Mouse (Mus musculus): ENCODE results near the gene Dok5. TPM values are rescaled to one million over a fixed set of nuclear protein-coding genes. Genes with fewer than 3 reads are reported as not detected.

Gene Dok5
- polyA plus RNA-seq, 1 experiment: 0.11 TPM

DNA sequence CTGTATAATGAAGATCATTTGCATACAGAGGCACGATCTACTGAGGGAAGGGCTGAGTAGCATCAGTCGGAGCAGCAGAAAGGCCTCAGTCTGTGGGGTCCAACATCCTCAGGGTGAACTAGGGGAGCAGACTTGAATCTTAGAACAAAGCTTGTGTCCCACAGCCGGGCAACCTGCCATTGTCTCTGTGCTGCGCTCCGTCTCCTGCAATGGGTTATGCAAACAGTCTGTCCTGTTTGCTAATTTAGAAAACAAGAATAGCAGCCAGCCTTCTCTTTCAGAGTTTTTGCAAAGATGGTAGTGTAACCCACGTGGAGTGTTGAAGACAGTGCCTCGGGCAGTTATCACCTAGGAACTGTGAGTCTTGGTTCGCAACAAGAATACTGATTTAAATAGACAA lies 163.5 kb downstream of the Dok5 start:
- Histone ChIP-seq H3K4me1 (ENCODE audit: control insufficient read depth, insufficient read depth, low read length) (no peaks in the 10 kb centered on the region), H3K4me3 (ENCODE audit: control insufficient read depth, low read depth, low read length) (no peak overlapping the region), H3K36me3 (ENCODE audit: control insufficient read depth, insufficient read depth, low read length) (no peaks in the 10 kb centered on the region), H3K27ac (ENCODE audit: control insufficient read depth, insufficient read depth, low read depth, low read length) (no peak overlapping the region), H3K27me3 (ENCODE audit: control insufficient read depth, insufficient read depth, low read length) (no peaks in the 10 kb centered on the region)
- no peak for TF ChIP-seq CTCF (IDR thresholded peaks at IDR 0.05; ENCODE audit: control insufficient read depth, insufficient read depth, insufficient replicate concordance, low read depth, low read length)
- TF ChIP-seq POLR2A (IDR thresholded peaks at IDR 0.05; ENCODE audit: control insufficient read depth, low read depth, low read length): no peak

- no peaks in the 10 kb centered on the region for H3K36me3 ChIP-seq (ENCODE audit: control insufficient read depth, insufficient read depth, low read length)
- H3K4me1 ChIP-seq (ENCODE audit: control insufficient read depth, insufficient read depth, low read length): no peaks in the 10 kb centered on the region; the same call in 1 of the 2 replicates
- no peak overlapping the region for H3K4me3 ChIP-seq (ENCODE audit: control insufficient read depth, low read depth, low read length)
- no peaks in the 10 kb centered on the region for H3K27me3 ChIP-seq (ENCODE audit: control insufficient read depth, insufficient read depth, low read length)
- no peak for TF ChIP-seq POLR2A (IDR thresholded peaks at IDR 0.05; ENCODE audit: control insufficient read depth, low read depth, low read length)
- TF ChIP-seq CTCF (IDR thresholded peaks at IDR 0.05; ENCODE audit: control insufficient read depth, insufficient read depth, insufficient replicate concordance, low read depth, low read length): no peak
- H3K27ac ChIP-seq (ENCODE audit: control insufficient read depth, insufficient read depth, low read depth, low read length): no peak overlapping the region
Measured at GRCm38 (mm10) chr2:170902204-170903028, 170.8 kb downstream of the Dok5 start.

- Histone ChIP-seq H3K27ac (ENCODE audit: control insufficient read depth, insufficient read depth, low read depth, low read length) (no peak overlapping the region), H3K36me3 (ENCODE audit: control insufficient read depth, insufficient read depth, low read length) (no peaks in the 10 kb centered on the region), H3K4me1 (ENCODE audit: control insufficient read depth, insufficient read depth, low read length) (no peaks in the 10 kb centered on the region; the same call in 1 of the 2 replicates), H3K27me3 (ENCODE audit: control insufficient read depth, insufficient read depth, low read length) (no peaks in the 10 kb centered on the region), H3K4me3 (ENCODE audit: control insufficient read depth, low read depth, low read length) (no peak overlapping the region)
- TF ChIP-seq CTCF (IDR thresholded peaks at IDR 0.05; ENCODE audit: control insufficient read depth, insufficient read depth, insufficient replicate concordance, low read depth, low read length) (no peak), POLR2A (IDR thresholded peaks at IDR 0.05; ENCODE audit: control insufficient read depth, low read depth, low read length) (no peak)
Measured at GRCm38 (mm10) chr2:170903029-170903306, 171.4 kb downstream of the Dok5 start.

- H3K4me1 ChIP-seq (ENCODE audit: control insufficient read depth, insufficient read depth, low read length): no peaks in the 10 kb centered on the region; the same call in 1 of the 2 replicates
- H3K4me3 ChIP-seq (ENCODE audit: control insufficient read depth, low read depth, low read length): no peak overlapping the region
- TF ChIP-seq CTCF (IDR thresholded peaks at IDR 0.05; ENCODE audit: control insufficient read depth, insufficient read depth, insufficient replicate concordance, low read depth, low read length) (peak; percentile 88; the same call in 1 of the 2 replicates), POLR2A (IDR thresholded peaks at IDR 0.05; ENCODE audit: control insufficient read depth, low read depth, low read length) (no peak)
- no peaks in the 10 kb centered on the region for H3K27me3 ChIP-seq (ENCODE audit: control insufficient read depth, insufficient read depth, low read length)
- no peak overlapping the region for H3K27ac ChIP-seq (ENCODE audit: control insufficient read depth, insufficient read depth, low read depth, low read length)
- H3K36me3 ChIP-seq (ENCODE audit: control insufficient read depth, insufficient read depth, low read length): no peaks in the 10 kb centered on the region
Measured at GRCm38 (mm10) chr2:170903367-170903766, 171.8 kb downstream of the Dok5 start.

GRCm38 (mm10) chr2:170912589-170913223 lies 181.1 kb downstream of the Dok5 start:
- H3K27me3 ChIP-seq (ENCODE audit: control insufficient read depth, insufficient read depth, low read length): no peaks in the 10 kb centered on the region
- TF ChIP-seq CTCF (IDR thresholded peaks at IDR 0.05; ENCODE audit: control insufficient read depth, insufficient read depth, insufficient replicate concordance, low read depth, low read length) (no peak), POLR2A (IDR thresholded peaks at IDR 0.05; ENCODE audit: control insufficient read depth, low read depth, low read length) (no peak)
- H3K4me1 ChIP-seq (ENCODE audit: control insufficient read depth, insufficient read depth, low read length): no peaks in the 10 kb centered on the region
- H3K4me3 ChIP-seq (ENCODE audit: control insufficient read depth, low read depth, low read length): no peak overlapping the region
- no peak overlapping the region for H3K27ac ChIP-seq (ENCODE audit: control insufficient read depth, insufficient read depth, low read depth, low read length)
- H3K36me3 ChIP-seq (ENCODE audit: control insufficient read depth, insufficient read depth, low read length): no peaks in the 10 kb centered on the region

- Histone ChIP-seq H3K27ac (ENCODE audit: control insufficient read depth, insufficient read depth, low read depth, low read length) (no peak overlapping the region), H3K27me3 (ENCODE audit: control insufficient read depth, insufficient read depth, low read length) (no peaks in the 10 kb centered on the region), H3K4me3 (ENCODE audit: control insufficient read depth, low read depth, low read length) (no peak overlapping the region), H3K4me1 (ENCODE audit: control insufficient read depth, insufficient read depth, low read length) (no peaks in the 10 kb centered on the region), H3K36me3 (ENCODE audit: control insufficient read depth, insufficient read depth, low read length) (no peaks in the 10 kb centered on the region)
- TF ChIP-seq CTCF (IDR thresholded peaks at IDR 0.05; ENCODE audit: control insufficient read depth, insufficient read depth, insufficient replicate concordance, low read depth, low read length) (no peak), POLR2A (IDR thresholded peaks at IDR 0.05; ENCODE audit: control insufficient read depth, low read depth, low read length) (no peak)
Measured at GRCm38 (mm10) chr2:170913863-170914262, 182.3 kb downstream of the Dok5 start.

DNA sequence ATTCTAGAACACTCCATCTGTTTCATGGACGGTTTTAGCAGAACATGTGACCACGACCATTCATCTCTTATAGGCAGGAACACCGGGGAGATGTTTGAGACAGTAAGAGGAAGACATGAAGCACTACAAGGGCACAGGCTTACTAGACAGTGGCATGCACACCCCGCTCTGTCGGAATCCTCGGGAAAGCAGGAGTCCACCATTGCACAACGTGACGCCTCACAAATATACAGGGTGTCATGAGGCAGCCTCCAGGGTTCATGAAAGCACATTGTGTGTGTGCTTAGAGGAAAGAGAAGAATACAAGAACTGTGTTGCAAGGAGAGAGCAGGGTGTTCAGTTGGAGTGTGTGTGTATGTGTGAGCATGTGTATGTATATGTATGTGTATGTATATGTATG lies 184.0 kb downstream of the Dok5 start:
- H3K36me3 ChIP-seq (ENCODE audit: control insufficient read depth, insufficient read depth, low read length): no peaks in the 10 kb centered on the region
- no peaks in the 10 kb centered on the region for H3K27me3 ChIP-seq (ENCODE audit: control insufficient read depth, insufficient read depth, low read length)
- no peak for TF ChIP-seq POLR2A (IDR thresholded peaks at IDR 0.05; ENCODE audit: control insufficient read depth, low read depth, low read length)
- no peak for TF ChIP-seq CTCF (IDR thresholded peaks at IDR 0.05; ENCODE audit: control insufficient read depth, insufficient read depth, insufficient replicate concordance, low read depth, low read length)
- no peak overlapping the region for H3K27ac ChIP-seq (ENCODE audit: control insufficient read depth, insufficient read depth, low read depth, low read length)
- no peak overlapping the region for H3K4me3 ChIP-seq (ENCODE audit: control insufficient read depth, low read depth, low read length)
- no peaks in the 10 kb centered on the region for H3K4me1 ChIP-seq (ENCODE audit: control insufficient read depth, insufficient read depth, low read length)
